ENCODE assay signal across 15 mouse cellular contexts in genomic region chr1:159517647-159518046, GRCm38 (mm10). TPM values are rescaled to one million over a fixed set of nuclear protein-coding genes. Genes with fewer than 3 reads are reported as not detected.
DNase-seq lines count a peak whose midpoint lies in the region; ATAC-seq and TF ChIP-seq lines count a peak whose summit lies in the region.
"Had no signal": no experiment of that assay in that cellular context is flagged by ENCODE, and none has a peak within 500 bp of the region (broad histone marks: within the 10 kb centered on the region; RNA-seq: fewer than 3 reads in every experiment).

No protein-coding gene starts in this region.

- 28% methylated on average over 4 of the region's 4 CpGs for WGBS in forebrain, postnatal 0 days
- WGBS in heart, postnatal 0 days: 7% methylated on average over 4 of the region's 4 CpGs
- 30% methylated on average over 4 of the region's 4 CpGs for WGBS in olfactory bulb, adult 2 months

- no peak overlapping the region for H3K4me2 ChIP-seq in forebrain, postnatal 0 days (ENCODE audit: low read depth)
- H3K4me2 ChIP-seq in heart, postnatal 0 days (ENCODE audit: low read depth, low read length): peak overlapping the region; percentile 30
- H3K4me2 ChIP-seq: neural tube, embryonic 13.5 days had no signal

- H3K27me3 ChIP-seq in forebrain, postnatal 0 days (ENCODE audit: insufficient read depth, low read length): no peaks in the 10 kb centered on the region; the same call in 1 of the 2 replicates
- no peaks in the 10 kb centered on the region for H3K27me3 ChIP-seq in heart, postnatal 0 days (ENCODE audit: control insufficient read depth, insufficient read depth, low read length)
- H3K27me3 ChIP-seq: neural tube, embryonic 13.5 days had no signal

- no peak; the same call in none of the 2 replicates for TF ChIP-seq CTCF in left cerebral cortex, adult 2 months (IDR thresholded peaks at IDR 0.05)
- TF ChIP-seq CTCF in forebrain, postnatal 0 days (IDR thresholded peaks at IDR 0.05; ENCODE audit: low read depth): no peak
- TF ChIP-seq CTCF in heart, postnatal 0 days (IDR thresholded peaks at IDR 0.05; ENCODE audit: low read depth): no peak
- 0 out of 2 replicates have a peak, but pooled peaks have one; percentile 22 for TF ChIP-seq CTCF in olfactory bulb, adult 2 months (IDR thresholded peaks at IDR 0.05; ENCODE audit: insufficient read depth, low read depth, low read length)

- peak; percentile 56; the same call in 1 of the 2 replicates for TF ChIP-seq EP300 in heart, postnatal 0 days (IDR thresholded peaks at IDR 0.05; ENCODE audit: low read depth)

- peak overlapping the region; percentile 53; the same call in 1 of the 2 replicates for H3K27ac ChIP-seq in left cerebral cortex, adult 2 months
- H3K27ac ChIP-seq in forebrain, postnatal 0 days (ENCODE audit: low read depth, low read length): no peak overlapping the region
- H3K27ac ChIP-seq in heart, postnatal 0 days (ENCODE audit: low read depth): 0 out of 2 replicates have a peak overlapping the region, but pooled peaks have one; percentile 19
- peak overlapping the region; percentile 63 for H3K27ac ChIP-seq in olfactory bulb, adult 2 months (ENCODE audit: insufficient read depth, low read depth, low read length)
- H3K27ac ChIP-seq: liver, embryonic 14.5 days; neural tube, embryonic 13.5 days had no signal

- peaks cover 7% of the 10 kb centered on the region; the same call in 1 of the 2 replicates for H3K4me1 ChIP-seq in forebrain, postnatal 0 days (ENCODE audit: insufficient read depth)
- 0 out of 2 replicates have a peak, but pooled peaks cover 5% of the 10 kb centered on the region for H3K4me1 ChIP-seq in heart, postnatal 0 days (ENCODE audit: control insufficient read depth, insufficient read depth)
- peaks cover 7% of the 10 kb centered on the region for H3K4me1 ChIP-seq in olfactory bulb, adult 2 months (ENCODE audit: control insufficient read depth, insufficient read depth, low read length)
- H3K4me1 ChIP-seq: neural tube, embryonic 13.5 days had no signal

- H3K4me3 ChIP-seq in left cerebral cortex, adult 2 months: no peak overlapping the region
- no peak overlapping the region for H3K4me3 ChIP-seq in forebrain, postnatal 0 days (ENCODE audit: low read depth, low read length)
- no peak overlapping the region for H3K4me3 ChIP-seq in heart, postnatal 0 days (ENCODE audit: low read depth, low read length)
- no peak overlapping the region for H3K4me3 ChIP-seq in olfactory bulb, adult 2 months (ENCODE audit: insufficient read depth, low read depth, low read length)
- H3K4me3 ChIP-seq: erythroblast, embryonic 14.5 days; neural tube, embryonic 13.5 days had no signal

- intact Hi-C loops in left cerebral cortex, adult 2 months (cut with DNase I): no loop called here
- intact Hi-C loops in left cerebral cortex, postnatal 4 days (cut with DNase I): no loop called here
- intact Hi-C loops in gastrocnemius, postnatal 36 days (cut with DNase I): no loop called here

- peak; percentile 85 for ATAC-seq in forebrain, postnatal 0 days
- ATAC-seq in heart, postnatal 0 days (ENCODE audit: insufficient read depth, low read depth): peak; percentile 97
- no peak for ATAC-seq in cerebellum, adult (ENCODE audit: insufficient number of reproducible peaks, low FRiP score, low TSS enrichment)
- ATAC-seq in megakaryocyte-erythroid progenitor cell, adult 5-6 weeks (replicated peaks; ENCODE audit: low FRiP score, low TSS enrichment, poor library complexity, severe bottlenecking): no peak
- ATAC-seq: inflammation-experienced regulatory T-cells, adult 6 months had no signal

- H3K9ac ChIP-seq in forebrain, postnatal 0 days: no peak overlapping the region
- no peak overlapping the region for H3K9ac ChIP-seq in heart, postnatal 0 days (replicated peaks; ENCODE audit: low read depth, low read length)
- H3K9ac ChIP-seq: liver, embryonic 14.5 days; neural tube, embryonic 13.5 days had no signal

- peak in 1 of 2 experiments; percentile 29 for DNase-seq in left cerebral cortex, adult 2 months (ENCODE audit: extremely low spot score in 1 of 2, low spot score in 2 of 2)
- DNase-seq in left cerebral cortex, postnatal 4 days: no peak
- DNase-seq in forebrain, postnatal 0 days: peak; percentile 36
- peak; percentile 67 for DNase-seq in heart, postnatal 0 days (ENCODE audit: low spot score)
- DNase-seq in gastrocnemius, postnatal 36 days: no peak
- DNase-seq: adrenal gland, postnatal 36 days; cerebellum, postnatal 25 days; kidney, postnatal 36 days had no signal

- H3K36me3 ChIP-seq in forebrain, postnatal 0 days (ENCODE audit: insufficient read depth): no peaks in the 10 kb centered on the region
- no peaks in the 10 kb centered on the region for H3K36me3 ChIP-seq in heart, postnatal 0 days (replicated peaks; ENCODE audit: control insufficient read depth, insufficient read depth, low read length)
- H3K36me3 ChIP-seq: neural tube, embryonic 13.5 days had no signal

- H3K9me3 ChIP-seq in forebrain, postnatal 0 days (ENCODE audit: low read length): no peaks in the 10 kb centered on the region
- no peaks in the 10 kb centered on the region for H3K9me3 ChIP-seq in heart, postnatal 0 days (replicated peaks; ENCODE audit: control insufficient read depth, low read length)
- H3K9me3 ChIP-seq: neural tube, embryonic 13.5 days had no signal

- TF ChIP-seq POLR2A in olfactory bulb, adult 2 months (IDR thresholded peaks at IDR 0.05; ENCODE audit: insufficient read depth, low read depth, low read length): no peak

RNA-seq across cellular contexts. Expression of gene Tnr, which starts 5.9 kb away (rescaled TPM):
- total RNA-seq in left cerebral cortex, adult 2 months (2021): 100 to 1,000 TPM; 138 to 146 TPM
- total RNA-seq in left cerebral cortex, postnatal 4 days (2021): 10 to 100 TPM; 72.5 to 90.4 TPM
- total RNA-seq in forebrain, postnatal 0 days (2014; rRNA removed): 45.7 and 51.9 TPM in 2 replicates
- 4.1 and 6.2 TPM in 2 replicates for polyA plus RNA-seq in forebrain, postnatal 0 days (2015; fragmentation: Nextera tagmentation; extraction: Ambion mirVana)
- total RNA-seq in heart, postnatal 0 days (2014; rRNA removed; ENCODE audit: low replicate concordance): 0.04 and 9.0 TPM in 2 replicates
- 0.03 and 0.08 TPM in 2 replicates for polyA plus RNA-seq in heart, postnatal 0 days (2015; fragmentation: Nextera tagmentation; extraction: Ambion mirVana)
- 62.3 TPM in 1 of 2 replicates, not detected in the other for polyA plus RNA-seq in olfactory bulb, adult 2 months (2012; ENCODE audit: insufficient read depth, insufficient read length, low replicate concordance, missing spikeins)
- total RNA-seq in gastrocnemius, postnatal 36 days (2021): not detected
- total RNA-seq in megakaryocyte-erythroid progenitor cell, adult 5-6 weeks (2014; fragmentation: Nextera tagmentation): not detected in 2 replicates
- total RNA-seq in megakaryocyte-erythroid progenitor cell, adult 5-6 weeks (2017): not detected in 2 replicates
- polyA plus RNA-seq: erythroblast, embryonic 14.5 days had no signal

Comparison
In these comparisons a context has a peak if more than half of its experiments do, and no peak if none do; other contexts are left out.
1. DNase-seq: peak in forebrain, postnatal 0 days (single experiment) and heart, postnatal 0 days (single experiment); none in left cerebral cortex, postnatal 4 days (single experiment) and gastrocnemius, postnatal 36 days (0 of 2).
2. ATAC-seq: peak in forebrain, postnatal 0 days (single experiment) and heart, postnatal 0 days (single experiment); none in cerebellum, adult (single experiment) and megakaryocyte-erythroid progenitor cell, adult 5-6 weeks (single experiment).